Mouse (Mus musculus) thymus, postnatal 25 days (tissue): ENCODE results near the gene Atg7.
A peak's percentile ranks its signal among the peaks of the same experiment; 100 is the strongest.

Source experiments
- DNase-seq: peaks from one replicate; pipeline ENCODE4 v3.0.0; 2022

The Atg7 gene

DNA sequence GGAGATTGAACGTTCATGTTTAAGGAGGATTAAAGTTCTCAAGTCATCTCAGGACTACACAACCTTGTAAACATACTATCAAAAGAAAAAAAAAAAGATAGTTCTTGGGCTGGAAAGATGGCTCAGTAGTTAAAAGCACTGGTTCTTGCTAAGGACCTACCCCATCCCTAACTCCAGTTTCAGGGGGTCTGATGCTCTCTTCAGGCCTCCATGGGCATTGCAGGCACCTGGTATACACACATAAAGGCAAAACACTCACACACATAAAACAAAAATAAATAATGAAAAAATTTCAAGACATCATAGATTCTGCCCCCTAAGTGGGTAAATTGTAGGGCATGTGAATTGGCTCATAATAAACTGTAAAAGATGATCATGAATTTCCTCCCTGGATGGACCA lies 42.5 kb downstream of the Atg7 start:
- no peak for DNase-seq

DNA sequence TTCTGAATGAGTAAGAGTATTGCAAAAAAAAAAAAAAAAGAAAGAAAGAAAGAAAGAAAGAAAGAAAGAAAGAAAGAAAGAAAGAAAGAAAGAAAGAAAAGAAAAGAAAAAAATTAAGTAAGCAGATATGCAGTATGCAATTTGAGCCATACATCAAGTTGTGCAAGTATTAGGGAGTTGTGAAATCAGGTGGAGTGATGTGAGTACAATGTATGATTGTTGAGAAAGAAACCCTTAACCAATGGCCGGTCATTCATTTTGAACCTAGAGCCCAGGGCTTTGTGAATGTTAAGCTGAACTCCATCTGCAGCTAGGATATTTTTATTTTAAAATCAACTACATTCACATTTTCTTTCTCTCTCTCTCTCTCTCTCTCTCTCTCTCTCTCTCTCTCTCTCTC lies 44.1 kb downstream of the Atg7 start:
- DNase-seq: no peak

DNA sequence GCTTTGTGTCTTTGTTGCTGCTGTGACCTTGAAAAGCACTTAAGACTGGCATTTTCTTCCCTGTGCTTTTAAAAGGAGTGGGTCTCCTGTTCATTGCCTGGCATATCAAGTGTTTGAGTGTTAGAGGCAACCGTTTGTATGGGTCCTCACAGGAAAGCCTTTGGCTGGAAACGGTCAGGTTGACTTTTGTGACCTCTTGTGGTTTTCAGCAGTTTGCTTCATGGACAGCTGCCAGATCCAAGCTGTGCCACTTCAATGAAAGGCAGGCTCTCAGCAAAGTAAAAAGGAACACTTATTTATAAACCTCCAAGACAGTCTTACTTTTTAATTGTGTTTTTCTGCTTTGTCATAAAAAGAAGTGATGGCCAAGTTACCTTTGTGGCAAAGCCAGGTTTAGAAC lies 47.8 kb downstream of the Atg7 start:
- no peak for DNase-seq

DNA sequence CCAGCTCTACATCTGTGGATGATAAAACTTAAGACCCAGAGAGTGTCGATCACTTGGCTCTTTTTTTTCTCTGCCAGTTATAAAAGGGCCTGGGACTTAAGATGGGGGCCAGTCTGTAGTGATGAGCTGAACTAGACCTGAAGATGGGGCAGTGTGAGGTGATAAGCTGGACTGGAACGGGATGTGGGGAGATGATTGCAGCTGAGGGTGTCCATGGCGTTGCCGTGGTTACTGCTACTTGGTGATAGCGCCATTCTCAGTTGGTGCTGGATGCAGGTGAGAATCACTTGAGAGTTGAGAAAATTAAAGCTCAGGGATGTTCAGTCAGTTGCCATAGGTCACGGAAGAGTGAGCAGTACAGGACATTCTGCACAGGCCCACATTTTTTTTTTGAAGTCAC lies 48.6 kb downstream of the Atg7 start:
- DNase-seq: no peak

DNA sequence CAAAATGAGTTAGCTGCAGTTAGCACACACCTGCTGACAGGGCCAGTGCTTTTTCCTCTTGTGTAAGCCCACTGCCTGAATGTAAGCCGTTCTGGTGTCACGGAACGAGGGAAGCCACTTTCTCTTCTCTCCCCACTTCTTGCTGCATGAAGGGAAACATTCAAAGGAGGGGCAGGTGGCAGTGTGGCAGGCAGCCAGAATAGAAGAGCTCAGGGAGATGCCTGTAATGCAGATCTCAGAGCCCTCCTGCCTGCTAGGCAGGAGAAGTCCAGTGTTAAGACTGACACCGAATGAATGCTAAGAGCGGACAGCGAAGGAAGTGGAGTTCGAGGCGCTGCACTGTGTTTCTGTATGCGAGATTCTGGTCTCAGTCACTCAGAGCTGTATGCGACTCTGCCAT lies 49.8 kb downstream of the Atg7 start:
- no peak for DNase-seq

DNA sequence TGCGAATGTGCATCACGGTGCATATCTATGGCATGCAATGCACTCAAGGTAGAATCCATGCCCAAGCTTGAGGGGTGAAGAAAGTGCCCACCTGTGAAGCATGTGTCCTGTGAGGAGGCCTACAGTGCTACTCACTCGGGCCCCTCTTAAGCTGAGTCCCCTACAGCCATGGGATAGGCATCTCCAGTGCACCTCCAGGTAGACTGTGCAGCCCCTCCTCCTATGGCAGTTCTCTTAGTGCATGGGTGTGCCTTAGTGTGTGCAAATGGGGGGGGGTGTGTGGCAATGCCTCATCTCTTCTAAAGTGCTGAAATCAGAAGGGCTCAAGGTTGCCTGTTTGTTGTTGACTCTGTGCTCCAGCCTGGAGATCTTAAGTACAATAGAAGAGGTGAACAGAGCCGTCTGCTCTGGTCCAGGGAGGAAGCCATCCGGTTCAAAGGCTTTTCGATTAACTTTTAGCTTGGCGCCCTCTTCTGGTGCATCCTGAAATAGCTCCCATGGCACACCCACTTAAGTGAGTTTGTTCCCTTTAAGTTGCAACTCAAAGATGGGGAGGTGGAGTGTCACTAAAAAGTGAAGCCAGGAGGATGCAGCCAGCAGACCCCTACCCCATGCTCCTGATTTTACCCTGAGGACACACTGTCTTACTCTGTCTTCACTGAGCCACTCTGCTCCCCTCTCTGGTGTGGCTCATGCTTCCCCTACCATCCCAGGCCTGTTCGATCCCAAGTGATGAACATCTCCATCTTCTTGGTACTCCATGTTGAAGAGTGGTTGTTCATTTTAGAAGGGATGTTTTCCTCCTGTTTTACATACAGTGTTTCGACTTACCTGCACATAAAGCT lies 55.0 kb downstream of the Atg7 start:
- DNase-seq: peak; percentile 75

DNA sequence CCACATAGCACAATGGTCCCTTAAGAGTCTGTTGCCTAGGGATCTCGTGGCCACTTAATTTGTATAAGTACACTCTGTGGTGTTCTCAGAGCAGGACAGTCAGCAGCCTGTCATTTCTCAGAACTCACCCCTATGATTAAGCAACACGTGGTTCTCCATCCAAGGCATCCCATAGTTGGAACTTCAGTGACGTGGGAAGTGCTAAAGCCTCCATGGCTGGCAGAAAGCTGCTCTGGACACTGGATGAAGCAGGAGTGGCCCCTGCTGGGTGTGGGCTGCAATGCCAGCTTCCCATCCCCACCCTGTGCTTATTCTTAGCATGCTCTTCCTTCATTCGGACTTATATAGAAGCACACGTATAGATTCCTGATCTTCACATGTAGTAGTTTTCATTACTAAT lies 55.7 kb downstream of the Atg7 start:
- no peak for DNase-seq

DNA sequence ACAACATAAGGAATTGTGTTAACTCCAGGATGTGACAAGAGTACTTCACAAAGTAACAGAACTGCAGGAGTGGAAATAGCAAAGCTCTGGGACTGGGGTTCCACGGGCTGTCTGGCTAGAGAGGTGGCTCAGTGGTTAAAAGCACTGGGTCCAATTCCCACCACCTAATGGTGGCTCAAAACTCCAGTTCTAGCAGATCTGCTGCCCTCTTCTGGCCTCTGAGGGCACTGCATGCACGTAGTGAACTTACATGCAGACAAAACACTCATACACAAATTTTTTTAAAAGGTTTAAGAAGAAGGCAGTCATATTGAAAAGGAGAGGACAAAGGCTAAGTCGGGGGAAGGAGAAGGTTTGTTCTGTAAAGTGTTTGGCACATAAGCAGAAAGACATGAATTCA lies 57.8 kb downstream of the Atg7 start:
- peak; percentile 25 for DNase-seq

DNA sequence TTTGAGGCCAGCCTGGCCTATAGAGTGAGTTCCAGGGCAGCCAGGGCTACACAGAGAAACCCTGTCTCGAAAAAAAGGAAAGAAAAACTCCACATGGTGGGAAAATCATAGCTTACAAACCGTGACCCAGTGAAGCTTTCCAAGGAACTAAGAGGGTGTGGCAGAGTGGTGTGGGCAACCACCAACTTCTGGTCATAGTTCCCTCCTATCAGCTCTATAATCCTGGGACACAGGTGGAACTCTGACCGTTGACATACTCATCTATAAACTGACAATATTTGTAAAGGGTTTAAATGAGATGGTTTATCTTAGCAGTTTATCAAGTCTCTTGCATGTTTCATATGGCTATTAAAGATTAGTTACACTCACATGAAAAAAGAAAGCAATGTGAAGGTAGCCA lies 64.1 kb downstream of the Atg7 start:
- no peak for DNase-seq

DNA sequence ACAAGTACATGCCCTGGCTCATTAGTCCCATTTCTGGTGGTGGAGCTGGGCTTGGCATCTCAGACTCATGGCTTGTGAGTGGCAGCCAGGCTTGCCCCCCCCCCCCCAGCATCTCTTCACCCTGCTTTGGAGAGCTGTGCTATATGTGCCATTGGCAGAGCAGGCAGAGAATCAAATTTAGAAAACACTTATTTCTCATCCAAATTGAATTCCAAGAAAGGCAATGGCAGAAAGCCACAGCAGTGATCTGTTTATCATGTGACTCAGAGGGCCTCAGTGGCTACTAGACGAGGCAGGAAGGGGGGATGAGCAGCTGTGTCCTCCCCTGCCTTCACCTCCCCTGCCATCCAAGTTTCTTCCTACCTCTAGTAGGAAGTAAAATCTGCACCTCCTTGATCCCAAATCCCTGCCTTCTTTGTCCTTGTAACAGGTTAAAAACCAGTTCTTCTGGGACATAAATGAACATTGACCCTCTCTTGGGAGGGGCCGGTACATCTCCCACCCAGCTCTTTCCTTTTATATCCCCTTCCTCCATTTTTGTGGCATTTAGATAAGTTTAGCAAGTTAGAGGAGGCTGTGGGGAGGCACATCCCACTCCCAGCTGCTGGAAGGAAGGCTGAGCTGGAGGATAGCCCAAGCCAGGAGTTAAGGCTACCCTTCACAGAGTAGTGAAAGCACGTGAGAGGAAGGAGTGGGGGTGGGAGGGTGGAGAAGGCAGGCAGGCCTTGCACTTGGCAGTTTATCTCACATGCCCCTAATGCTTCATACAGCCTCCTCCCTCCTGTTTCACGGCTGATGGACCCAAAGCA lies 69.5 kb downstream of the Atg7 start:
- DNase-seq: no peak

DNA sequence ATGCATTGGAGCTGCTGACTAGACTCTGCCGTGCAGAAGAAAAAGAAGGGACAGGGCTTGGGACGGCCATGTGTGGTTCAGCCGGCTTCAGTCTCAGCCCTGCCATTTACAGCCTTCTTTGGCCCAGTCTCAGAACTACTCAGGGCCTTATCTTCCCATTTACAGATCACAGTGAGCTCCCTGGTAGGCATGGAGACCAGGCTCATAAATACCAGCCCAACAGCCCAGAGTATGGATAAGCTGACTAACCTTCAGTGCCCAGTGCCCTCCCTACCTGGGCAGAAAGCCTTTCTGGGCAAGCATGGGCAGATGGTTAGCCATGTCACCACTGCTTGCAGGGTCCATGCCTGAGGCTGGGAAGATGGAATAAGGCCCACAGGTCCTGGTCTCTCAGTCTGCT lies 70.6 kb downstream of the Atg7 start:
- DNase-seq: no peak

DNA sequence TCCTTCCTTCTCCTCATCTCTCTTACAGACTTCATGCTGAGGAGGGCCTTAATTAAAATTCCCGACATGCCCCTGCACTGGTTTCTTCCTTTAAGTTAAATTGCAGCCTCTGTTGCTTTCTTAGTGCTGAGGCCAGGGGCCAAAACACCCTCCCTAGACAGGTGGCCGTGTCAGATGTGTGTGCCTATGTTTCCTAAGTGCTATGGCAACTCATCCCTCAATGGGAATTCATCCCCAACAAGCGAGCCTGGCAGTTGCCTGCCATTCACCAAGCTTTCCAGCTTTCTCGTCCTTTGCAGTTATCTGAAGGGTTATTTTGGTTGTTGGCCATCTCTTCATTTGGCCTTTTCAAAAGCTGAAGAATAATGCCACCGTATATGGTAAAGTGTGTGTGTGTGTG lies 71.8 kb downstream of the Atg7 start:
- no peak for DNase-seq

DNA sequence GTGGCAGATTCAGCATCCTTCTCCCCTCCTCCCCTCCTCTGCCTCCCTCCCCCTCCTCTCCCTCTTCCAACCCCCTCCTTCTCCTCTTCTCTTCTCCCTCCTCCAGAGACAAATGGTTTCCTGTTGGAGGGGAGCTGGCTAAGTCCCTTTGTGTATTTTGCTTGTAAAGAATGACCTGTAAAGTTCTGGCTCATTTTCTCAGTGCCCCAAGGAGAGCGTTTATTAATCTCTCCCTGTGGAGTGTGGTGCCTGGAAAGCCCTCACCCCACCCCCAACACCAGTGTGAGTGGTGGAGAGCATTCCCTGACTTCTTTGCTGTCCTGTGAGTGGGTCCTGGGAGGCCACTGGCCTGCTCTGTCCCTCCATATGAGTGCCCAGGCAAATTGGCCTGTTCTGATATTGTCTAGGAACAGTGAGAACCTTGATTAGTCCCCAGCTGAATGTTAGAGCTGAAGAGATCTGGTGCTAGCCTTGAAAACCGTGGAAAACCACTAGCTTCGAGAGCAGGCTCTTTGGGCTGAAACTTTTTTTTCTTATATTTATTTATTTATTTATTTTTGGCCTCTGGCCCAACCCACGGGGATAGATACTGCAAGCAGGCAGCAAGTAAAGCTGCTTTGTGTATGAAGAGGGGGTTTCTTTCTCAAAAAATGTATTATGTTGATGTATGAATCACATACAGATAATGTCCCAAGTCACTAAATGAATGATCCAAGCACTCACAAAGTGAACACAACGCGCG lies 72.6 kb downstream of the Atg7 start:
- no peak for DNase-seq

DNA sequence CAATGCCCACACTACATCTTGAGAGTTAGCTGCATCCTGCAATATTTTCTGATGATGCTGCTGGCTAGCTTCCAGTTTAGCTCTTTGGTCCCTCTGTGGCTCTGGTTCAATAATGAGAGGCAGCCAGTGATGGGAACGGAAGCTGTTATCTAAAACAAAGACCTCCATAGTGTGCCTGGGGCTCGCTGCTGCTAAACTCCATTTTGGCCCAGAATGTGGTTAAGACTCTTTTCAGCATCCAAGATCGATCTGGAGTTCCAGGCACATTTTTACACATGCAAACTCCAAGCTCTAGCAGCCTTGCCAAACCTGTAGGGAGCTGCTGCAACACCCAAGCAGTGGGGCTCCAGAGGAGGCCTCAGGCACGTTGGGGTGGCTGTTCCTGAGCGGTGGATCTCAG lies 76.2 kb downstream of the Atg7 start:
- DNase-seq: no peak

DNA sequence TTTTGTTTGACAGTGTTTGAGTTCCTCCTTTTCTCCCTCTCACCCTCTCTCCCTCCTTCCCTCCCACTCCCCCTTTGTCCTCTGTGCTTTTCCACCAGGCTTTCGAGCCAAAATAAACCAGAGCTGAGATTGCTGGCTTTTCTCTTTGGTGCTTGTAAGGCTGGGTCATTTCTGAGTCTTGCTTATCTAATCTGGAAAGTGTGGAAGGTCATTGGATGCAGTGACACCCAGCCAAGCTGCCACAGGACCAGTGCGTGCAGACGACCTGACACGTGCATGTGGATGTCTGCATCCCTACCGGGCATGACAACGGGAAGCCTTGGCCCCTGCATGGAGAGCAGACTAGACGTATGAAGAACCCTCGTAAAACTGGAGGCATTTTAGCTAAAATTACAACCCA lies 76.8 kb downstream of the Atg7 start:
- DNase-seq: no peak

DNA sequence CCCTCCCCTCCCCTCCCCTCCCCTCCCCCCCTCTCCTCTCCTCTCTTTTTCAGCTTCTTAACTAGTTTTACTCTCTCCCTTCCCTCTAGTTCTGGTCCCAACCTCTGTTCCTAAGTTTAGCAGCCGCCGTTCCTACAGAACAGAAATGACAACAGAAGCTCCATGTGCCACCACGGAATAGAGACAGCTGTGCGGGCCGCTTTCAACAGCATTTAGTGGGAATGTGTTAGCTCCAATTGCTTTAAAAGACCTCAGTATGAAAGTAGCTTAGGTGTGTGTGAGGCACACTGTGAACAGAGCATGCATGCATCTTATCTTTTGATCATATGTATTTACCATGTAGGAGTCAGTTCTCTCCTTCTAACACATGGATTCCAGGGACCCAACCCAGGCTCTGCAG lies 79.1 kb downstream of the Atg7 start:
- no peak for DNase-seq

DNA sequence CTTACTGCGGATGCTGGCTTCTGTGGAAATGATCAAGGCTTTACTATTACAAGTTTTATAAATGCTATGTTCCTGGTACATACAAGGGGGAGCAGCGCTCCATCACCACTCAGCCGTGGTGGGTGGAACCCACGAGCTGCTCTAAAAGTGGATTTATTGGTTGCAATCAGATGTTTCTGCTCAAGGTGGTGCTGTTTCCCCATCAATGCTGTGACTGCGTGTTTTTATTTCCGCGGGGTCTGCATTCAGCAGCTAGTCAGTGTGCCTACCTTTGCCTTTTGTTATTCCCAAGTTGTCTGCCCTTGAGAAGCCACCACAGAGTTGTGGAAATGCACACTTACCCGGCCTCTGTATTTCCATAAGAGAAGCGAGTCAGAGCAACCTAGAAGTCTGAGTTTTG lies 81.0 kb downstream of the Atg7 start:
- DNase-seq: peak; percentile 57

DNA sequence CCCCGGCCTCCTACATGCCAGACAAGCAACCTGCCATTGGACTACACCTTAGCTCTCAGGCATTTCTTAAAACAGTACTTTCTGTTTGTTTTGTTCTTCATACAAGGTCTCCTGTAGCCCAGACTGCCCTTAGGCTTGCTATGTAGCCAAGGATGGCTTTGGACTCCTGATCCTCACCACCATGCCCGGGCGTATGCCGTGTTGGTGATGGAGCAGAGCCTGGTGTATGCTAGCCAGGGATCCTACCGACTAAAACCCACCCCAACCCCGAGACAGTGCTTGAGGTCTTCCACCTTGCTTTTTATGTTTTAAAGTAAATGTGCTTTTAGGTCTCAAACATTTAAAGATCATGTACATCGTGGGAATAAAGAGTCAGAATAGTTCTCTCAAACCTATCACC lies 81.5 kb downstream of the Atg7 start:
- DNase-seq: no peak

DNA sequence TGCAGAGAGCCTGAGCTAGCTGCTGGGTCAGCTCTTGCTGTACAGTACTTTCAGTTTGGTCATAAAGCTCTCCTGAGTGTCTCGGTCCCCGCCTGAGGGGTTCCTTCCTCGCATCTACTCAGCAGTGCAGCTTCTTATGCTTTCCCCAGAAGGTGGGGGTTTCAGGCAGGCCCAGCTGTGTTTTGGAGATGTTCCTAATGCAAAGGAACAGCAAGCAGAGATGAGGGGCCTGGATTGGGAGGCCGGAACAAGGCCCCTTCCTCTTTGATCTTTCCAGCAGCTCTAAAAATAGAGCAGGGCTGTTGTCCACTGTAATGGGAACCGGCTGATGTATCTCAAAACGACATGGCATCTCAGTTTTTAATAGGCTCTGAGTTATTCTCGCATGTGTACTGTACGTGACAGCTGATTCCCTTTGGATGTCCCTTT lies 82.3 kb downstream of the Atg7 start:
- DNase-seq: no peak

DNA sequence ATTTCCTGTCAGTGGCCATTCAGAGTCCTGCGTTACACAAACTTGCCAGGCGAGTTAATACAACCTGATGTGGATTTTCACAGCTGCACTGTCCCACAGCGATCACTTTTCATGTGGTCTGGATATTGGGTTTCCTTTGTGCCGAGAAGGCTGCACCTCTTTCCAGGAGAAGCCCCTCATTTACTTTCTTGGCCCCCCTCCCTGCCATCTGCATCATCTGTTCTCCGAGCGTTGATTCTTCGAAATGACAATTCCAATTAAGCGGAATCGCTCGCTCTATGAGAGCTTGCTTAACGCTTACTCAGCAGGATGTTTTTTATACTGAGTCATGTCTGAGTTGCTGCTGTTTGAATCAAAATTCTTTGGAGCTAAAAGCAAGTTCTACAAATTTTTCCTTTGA lies 83.8 kb downstream of the Atg7 start:
- DNase-seq: no peak

DNA sequence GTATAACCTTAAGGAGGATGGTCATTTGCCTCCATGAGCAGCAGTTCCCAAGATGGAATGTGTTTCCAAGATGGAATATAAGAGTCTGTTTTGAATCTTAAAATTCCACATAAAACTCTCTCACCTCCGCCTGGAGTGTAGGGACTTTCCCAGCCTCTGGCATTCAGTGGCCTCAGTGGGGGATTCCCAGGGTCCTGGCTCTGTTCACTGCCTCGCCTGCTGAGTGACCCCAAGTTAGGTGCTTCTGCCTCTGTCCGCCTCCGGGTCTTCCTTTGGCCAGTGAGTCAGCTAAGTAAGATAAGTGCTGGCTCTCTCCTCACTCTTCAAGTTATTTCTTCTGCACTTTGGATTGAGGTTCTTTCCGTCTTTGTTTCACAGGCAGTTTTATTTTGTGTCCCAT lies 90.3 kb downstream of the Atg7 start:
- DNase-seq: no peak

DNA sequence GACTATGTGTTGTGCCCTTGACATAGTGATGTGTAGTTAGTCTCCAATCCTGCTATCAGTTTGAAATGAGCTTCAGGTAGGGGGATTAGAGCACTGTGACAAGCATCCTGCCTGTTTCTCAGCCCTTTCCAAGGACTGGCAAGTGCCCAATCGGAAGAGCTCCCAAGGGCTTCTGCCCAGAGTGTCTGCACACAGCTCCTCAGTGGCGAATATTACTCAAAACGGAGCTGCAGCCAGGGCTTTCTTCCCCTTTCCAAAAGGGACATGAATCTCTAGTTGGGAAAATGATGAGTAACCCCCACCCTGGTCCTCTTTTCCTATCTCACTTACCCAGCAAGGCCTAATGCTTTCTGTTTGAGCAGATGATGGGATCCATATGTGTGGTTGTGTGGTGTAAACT lies 90.8 kb downstream of the Atg7 start:
- no peak for DNase-seq

DNA sequence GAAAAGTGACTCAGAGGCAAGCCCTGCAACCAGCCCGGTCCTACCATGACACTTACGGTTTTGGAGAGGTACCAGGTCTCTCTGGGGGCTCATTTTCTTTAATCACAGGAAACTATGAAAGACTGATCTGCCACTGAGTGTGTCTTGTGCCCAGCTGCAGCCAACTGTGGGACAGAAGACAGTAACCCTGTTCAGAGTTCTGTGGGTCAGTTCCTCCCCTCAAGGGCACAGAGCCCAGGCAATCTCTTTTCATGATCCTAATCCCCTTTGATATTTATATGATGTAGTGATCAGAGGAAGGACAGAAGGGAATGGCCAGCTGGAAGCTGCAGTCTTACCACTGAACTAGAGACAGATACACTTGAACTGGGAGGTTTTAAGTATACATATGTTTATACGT lies 92.2 kb downstream of the Atg7 start:
- DNase-seq: no peak

DNA sequence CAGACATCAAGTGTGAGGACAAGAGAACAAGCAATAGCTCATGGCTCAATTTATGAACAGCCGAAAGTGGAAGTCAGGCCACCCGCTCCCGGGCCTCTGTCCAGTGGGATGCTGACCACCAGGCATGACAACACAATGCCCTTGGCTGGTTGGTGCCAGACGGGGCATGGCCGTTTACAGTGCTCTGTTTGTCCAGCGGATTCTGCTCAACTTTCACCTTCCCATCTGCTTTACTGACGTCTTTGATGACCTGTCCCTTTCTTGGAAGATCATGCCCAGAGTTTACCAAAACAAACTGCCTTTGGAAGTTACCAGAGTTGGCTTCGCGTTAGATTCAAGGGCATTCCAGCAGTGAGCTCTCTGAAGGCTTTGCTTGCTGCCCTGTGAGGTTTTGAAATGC lies 93.5 kb downstream of the Atg7 start:
- no peak for DNase-seq
